Mouse (Mus musculus): ENCODE data around the gene Fbxl2. TPM values are rescaled to one million over a fixed set of nuclear protein-coding genes. Genes with fewer than 3 reads are reported as not detected.

Fbxl2 gene
- polyA plus RNA-seq, 1 experiment: 5.3 TPM

DNA sequence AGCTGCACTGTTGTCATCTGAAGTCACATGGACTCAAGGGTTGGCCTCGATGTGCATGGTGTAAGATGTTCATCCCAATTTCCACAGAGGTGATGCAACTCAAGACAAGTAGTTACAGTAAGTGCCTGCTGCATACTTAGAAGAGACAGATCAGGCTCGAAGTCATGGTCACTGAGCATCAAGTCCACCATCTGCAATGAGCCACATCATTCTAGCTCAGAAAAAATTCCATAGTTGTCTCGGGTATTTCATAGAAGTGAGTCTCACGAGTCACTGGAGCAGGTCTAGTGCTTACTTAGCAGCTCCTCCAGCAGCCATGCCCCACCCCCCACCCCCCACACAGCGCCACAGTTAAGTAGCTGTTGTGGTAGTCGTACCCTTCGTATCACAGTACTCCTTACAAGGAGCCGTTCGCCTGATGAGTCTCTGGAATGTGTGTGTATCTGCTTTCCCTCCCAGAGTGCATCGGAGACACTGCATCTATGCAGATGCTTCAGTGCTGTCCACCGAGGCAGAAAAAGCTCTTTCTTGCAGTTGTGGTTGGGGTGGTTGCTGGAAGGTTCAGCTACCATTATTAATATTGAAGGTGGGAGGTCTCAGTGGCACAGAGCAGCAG is 68.7 kb downstream of the Fbxl2 start:
- no peak for TF ChIP-seq POLR2A (IDR thresholded peaks at IDR 0.05; ENCODE audit: borderline replicate concordance, extremely low read depth, low read depth, low read length)
- TF ChIP-seq CTCF (IDR thresholded peaks at IDR 0.05; ENCODE audit: insufficient read depth, low read length): no peak
- Histone ChIP-seq H3K4me3 (replicated peaks; ENCODE audit: extremely low read depth, low read depth, low read length) (no peak overlapping the region), H3K4me1 (ENCODE audit: control insufficient read depth, insufficient read depth, low read length) (peaks cover 3% of the 10 kb centered on the region)
- 70% methylated on average over 11 of the region's 11 CpGs for WGBS
- no peak for DNase-seq

DNA sequence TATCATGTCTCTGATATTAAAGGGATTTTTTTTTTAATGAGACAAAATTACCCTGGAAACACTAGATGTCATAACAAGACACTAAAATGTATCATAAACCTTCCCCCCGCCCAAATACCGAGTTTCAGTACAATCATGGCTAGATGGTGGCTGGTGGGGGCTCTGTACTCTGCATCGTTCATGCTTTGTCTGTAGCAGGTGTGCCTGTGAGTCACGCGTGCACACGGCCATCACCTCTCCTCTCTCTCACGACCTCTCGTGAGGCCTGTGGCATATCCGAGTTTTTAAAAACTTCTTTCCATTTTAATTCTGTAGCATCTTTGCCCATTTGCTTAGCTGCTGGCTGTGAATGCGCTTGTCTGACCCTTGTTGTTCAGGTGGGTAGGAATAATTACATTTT is 69.7 kb downstream of the Fbxl2 start:
- no peak for DNase-seq
- 92% methylated on average over 10 of the region's 10 CpGs for WGBS
- TF ChIP-seq POLR2A (IDR thresholded peaks at IDR 0.05; ENCODE audit: borderline replicate concordance, extremely low read depth, low read depth, low read length) (no peak), CTCF (IDR thresholded peaks at IDR 0.05; ENCODE audit: insufficient read depth, low read length) (no peak)
- Histone ChIP-seq H3K4me3 (replicated peaks; ENCODE audit: extremely low read depth, low read depth, low read length) (no peak overlapping the region), H3K4me1 (ENCODE audit: control insufficient read depth, insufficient read depth, low read length) (peaks cover 2% of the 10 kb centered on the region)

DNA sequence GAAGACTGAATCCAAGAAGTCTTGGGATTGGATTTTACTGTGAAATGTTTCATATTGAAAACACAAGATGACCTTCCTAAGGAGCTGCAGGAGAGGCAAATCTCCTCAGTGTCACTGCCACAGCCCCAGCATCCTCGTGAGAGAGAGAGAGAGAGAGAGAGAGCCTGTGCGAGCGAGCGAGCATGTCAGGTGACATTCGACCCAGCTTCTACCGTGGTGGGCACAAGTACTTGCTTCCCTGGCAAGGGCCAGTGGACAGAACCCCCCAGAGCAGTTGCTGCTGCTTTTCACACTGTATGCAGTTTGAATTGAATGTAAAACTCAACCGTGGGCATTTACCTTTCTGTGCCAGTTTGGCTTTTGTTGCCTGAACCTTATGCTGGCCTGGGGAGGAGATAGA is 70.5 kb downstream of the Fbxl2 start:
- WGBS: 86% methylated on average over 7 of the region's 7 CpGs
- no peak for TF ChIP-seq POLR2A (IDR thresholded peaks at IDR 0.05; ENCODE audit: borderline replicate concordance, extremely low read depth, low read depth, low read length)
- TF ChIP-seq CTCF (IDR thresholded peaks at IDR 0.05; ENCODE audit: insufficient read depth, low read length): no peak

DNA sequence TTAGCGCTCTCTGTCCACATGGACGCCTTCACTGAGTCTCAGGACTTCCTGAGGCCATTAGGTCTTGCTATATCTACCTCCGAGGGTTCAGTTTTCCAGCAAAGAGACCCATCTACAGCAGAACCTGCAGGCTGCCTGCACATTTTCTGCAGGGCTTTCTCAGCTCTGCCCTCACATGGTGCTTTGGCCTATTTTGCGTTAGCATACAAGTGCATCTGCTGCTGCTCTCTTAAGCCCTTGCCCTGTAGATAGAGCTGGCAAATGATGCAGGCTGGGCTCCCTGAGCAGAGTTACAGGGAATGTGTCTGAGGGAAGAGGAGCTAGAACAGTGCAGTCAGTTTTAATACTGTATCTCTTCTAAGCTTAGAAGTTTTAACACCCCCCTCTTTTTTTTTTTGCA is 71.0 kb downstream of the Fbxl2 start:
- TF ChIP-seq POLR2A (IDR thresholded peaks at IDR 0.05; ENCODE audit: borderline replicate concordance, extremely low read depth, low read depth, low read length) (no peak), CTCF (IDR thresholded peaks at IDR 0.05; ENCODE audit: insufficient read depth, low read length) (no peak)
- DNase-seq: no peak
- no peak overlapping the region for H3K4me3 ChIP-seq (replicated peaks; ENCODE audit: extremely low read depth, low read depth, low read length)
- 91% methylated on average over 4 of the region's 4 CpGs for WGBS
- no peaks in the 10 kb centered on the region for H3K4me1 ChIP-seq (ENCODE audit: control insufficient read depth, insufficient read depth, low read length)

More for the DNA sequence above, 70.5 kb downstream of the Fbxl2 start:
- Histone ChIP-seq H3K4me1 (ENCODE audit: control insufficient read depth, insufficient read depth, low read length) (no peaks in the 10 kb centered on the region), H3K4me3 (replicated peaks; ENCODE audit: extremely low read depth, low read depth, low read length) (no peak overlapping the region)
- DNase-seq: no peak

DNA sequence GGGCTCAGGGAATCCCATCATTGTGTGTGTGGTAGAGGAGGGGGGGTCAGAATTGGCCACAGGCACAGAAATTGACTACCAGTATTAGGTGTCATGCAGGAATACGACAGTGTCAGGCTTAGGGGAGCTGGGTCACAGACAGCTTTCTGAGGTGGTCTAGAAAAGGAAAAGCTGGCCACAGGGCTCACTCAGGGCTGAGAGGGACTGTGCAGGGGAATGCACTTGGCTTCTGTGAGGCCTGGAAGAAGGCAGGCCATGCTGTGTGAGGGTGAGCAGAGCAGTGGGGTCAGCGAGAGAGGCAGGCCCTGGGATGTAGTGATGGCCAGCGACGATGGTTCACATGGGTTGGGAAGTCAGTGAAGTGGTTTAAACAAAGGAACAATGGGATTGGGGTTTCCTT is 72.1 kb downstream of the Fbxl2 start:
- DNase-seq: no peak

DNA sequence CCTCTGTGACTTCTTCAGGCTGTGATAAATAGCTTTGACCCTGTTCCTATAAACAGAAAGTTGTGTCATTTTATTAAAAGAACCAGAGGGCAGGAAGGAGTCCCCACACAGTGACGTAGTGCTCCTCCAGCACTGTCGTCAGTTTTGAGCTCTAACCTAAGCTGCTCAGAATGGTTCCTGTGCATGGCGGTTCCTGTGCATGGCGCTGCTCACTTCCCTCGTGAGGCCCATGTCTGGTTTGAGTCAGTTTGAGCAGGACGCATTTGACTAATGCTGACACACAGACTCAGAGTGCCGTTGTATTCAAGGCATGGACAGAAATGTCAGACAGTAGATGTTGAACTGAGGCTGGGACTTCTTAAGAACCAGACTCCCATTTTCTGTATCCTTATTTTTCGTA is 74.4 kb downstream of the Fbxl2 start:
- WGBS: 76% methylated on average over 8 of the region's 8 CpGs

More for the DNA sequence above, 72.1 kb downstream of the Fbxl2 start:
- no peaks in the 10 kb centered on the region for H3K4me1 ChIP-seq (ENCODE audit: control insufficient read depth, insufficient read depth, low read length)
- 84% methylated on average over 4 of the region's 4 CpGs for WGBS
- no peak overlapping the region for H3K4me3 ChIP-seq (replicated peaks; ENCODE audit: extremely low read depth, low read depth, low read length)
- TF ChIP-seq POLR2A (IDR thresholded peaks at IDR 0.05; ENCODE audit: borderline replicate concordance, extremely low read depth, low read depth, low read length): no peak
- no peak for TF ChIP-seq CTCF (IDR thresholded peaks at IDR 0.05; ENCODE audit: insufficient read depth, low read length)

DNA sequence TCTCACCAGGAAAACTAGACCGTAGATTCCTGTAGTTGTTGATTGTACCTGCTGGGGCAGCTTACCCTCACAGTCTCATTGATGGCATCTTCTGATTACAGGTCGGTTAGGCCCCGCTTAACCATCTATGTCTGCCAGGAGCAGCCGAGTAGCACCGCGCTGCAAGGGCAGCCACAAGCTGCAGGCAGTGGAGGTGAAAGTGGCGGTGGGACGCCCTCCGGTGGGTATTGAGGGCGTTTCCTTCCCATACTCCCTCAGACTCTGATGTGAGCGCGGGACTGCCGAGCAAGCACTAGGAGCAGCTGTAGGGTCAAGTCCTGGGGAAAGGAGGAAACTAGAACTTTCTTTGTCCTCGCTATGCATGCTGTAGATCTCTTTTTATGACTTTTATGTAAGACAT is 76.0 kb downstream of the Fbxl2 start:
- 92% methylated on average over 14 of the region's 14 CpGs for WGBS

More for the DNA sequence above, 74.4 kb downstream of the Fbxl2 start:
- TF ChIP-seq POLR2A (IDR thresholded peaks at IDR 0.05; ENCODE audit: borderline replicate concordance, extremely low read depth, low read depth, low read length): no peak
- TF ChIP-seq CTCF (IDR thresholded peaks at IDR 0.05; ENCODE audit: insufficient read depth, low read length): no peak
- Histone ChIP-seq H3K4me3 (replicated peaks; ENCODE audit: extremely low read depth, low read depth, low read length) (no peak overlapping the region), H3K4me1 (ENCODE audit: control insufficient read depth, insufficient read depth, low read length) (no peaks in the 10 kb centered on the region)
- DNase-seq: no peak

DNA sequence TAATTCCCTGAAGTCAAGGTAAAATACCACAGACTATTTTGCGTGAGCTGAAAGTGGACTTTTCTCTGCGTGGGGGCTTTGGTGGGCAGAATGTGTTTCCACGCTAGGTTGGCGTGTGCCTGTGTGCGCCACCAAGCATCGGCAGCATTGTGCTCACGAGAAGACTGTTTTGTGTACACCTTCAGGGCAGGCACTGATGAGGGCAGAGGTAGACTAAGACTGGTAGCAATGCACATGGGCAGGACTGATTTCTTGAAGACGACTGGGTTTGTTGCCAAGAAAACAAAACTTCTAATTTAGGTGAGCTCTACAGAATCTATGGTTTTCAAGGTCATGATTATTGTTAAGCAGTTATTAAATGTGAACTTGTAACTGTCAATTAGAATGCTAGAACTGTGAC is 76.6 kb downstream of the Fbxl2 start:
- Histone ChIP-seq H3K4me1 (ENCODE audit: control insufficient read depth, insufficient read depth, low read length) (no peaks in the 10 kb centered on the region), H3K4me3 (replicated peaks; ENCODE audit: extremely low read depth, low read depth, low read length) (no peak overlapping the region)
- WGBS: 92% methylated on average over 8 of the region's 8 CpGs
- DNase-seq: no peak
- TF ChIP-seq CTCF (IDR thresholded peaks at IDR 0.05; ENCODE audit: insufficient read depth, low read length) (no peak), POLR2A (IDR thresholded peaks at IDR 0.05; ENCODE audit: borderline replicate concordance, extremely low read depth, low read depth, low read length) (no peak)

More for the DNA sequence above, 76.0 kb downstream of the Fbxl2 start:
- TF ChIP-seq POLR2A (IDR thresholded peaks at IDR 0.05; ENCODE audit: borderline replicate concordance, extremely low read depth, low read depth, low read length) (no peak), CTCF (IDR thresholded peaks at IDR 0.05; ENCODE audit: insufficient read depth, low read length) (no peak)
- Histone ChIP-seq H3K4me1 (ENCODE audit: control insufficient read depth, insufficient read depth, low read length) (no peaks in the 10 kb centered on the region), H3K4me3 (replicated peaks; ENCODE audit: extremely low read depth, low read depth, low read length) (no peak overlapping the region)
- DNase-seq: no peak

DNA sequence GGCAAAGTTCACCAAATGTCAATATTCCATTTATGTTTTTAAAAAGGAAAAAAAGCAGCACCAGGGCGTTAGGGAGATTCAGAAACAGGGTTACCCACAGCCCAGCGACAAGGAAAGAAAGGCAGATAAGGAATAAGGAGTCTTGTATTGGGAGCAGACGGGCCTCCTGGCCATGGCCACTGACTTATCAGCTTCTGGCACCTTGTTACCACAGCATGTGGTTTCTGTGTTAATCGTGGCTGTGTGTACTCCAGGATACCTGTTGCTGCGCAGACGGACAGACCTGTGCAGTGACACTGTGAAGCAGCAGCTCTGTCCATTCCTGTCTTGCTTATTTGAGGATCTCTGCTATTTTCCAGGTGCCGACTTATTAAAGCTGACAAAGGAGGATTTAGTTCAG is 77.0 kb downstream of the Fbxl2 start:
- DNase-seq: no peak
- TF ChIP-seq CTCF (IDR thresholded peaks at IDR 0.05; ENCODE audit: insufficient read depth, low read length) (no peak), POLR2A (IDR thresholded peaks at IDR 0.05; ENCODE audit: borderline replicate concordance, extremely low read depth, low read depth, low read length) (no peak)
- Histone ChIP-seq H3K4me3 (replicated peaks; ENCODE audit: extremely low read depth, low read depth, low read length) (no peak overlapping the region), H3K4me1 (ENCODE audit: control insufficient read depth, insufficient read depth, low read length) (no peaks in the 10 kb centered on the region)
- 89% methylated on average over 7 of the region's 7 CpGs for WGBS

DNA sequence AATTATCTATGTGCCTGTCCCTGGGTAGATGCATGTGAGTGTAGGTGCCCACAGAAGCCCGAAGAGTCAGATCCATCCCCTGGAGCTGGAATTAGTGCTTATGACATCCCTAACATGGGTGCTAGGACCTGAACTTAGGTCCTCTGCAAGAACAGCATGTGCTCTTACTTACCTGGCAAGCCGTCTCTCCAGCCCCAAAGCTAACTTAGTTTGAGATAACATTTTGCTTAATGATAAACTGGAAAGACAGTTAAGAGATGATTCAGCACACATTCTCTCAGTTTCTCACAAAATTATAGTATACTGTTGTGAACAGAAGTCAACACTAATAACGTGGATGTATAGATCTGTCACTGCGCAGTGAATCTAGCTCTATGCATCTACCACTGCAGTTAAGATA is 79.2 kb downstream of the Fbxl2 start:
- Histone ChIP-seq H3K4me3 (replicated peaks; ENCODE audit: extremely low read depth, low read depth, low read length) (no peak overlapping the region), H3K4me1 (ENCODE audit: control insufficient read depth, insufficient read depth, low read length) (no peaks in the 10 kb centered on the region)
- 93% methylated on average over 4 of the region's 4 CpGs for WGBS
- no peak for DNase-seq
- TF ChIP-seq CTCF (IDR thresholded peaks at IDR 0.05; ENCODE audit: insufficient read depth, low read length): no peak
- no peak for TF ChIP-seq POLR2A (IDR thresholded peaks at IDR 0.05; ENCODE audit: borderline replicate concordance, extremely low read depth, low read depth, low read length)

Data from lung, adult 2 months (tissue).